Mouse (Mus musculus) central nervous system, embryonic 11.5 days (tissue): ENCODE data around the gene Olfr1512. TPM values are rescaled to one million over a fixed set of nuclear protein-coding genes. Genes with fewer than 3 reads are reported as not detected.

Experiments
- polyA plus RNA-seq: library from polyadenylated mRNA; depleted of rRNA; stranded (reverse); fragments of >200 nt; gene quantifications from 2 replicates; pipeline ENCODE4 v1.2.3, GENCODE M21; 2012; rRNA removed

Olfr1512 gene
- not detected in 2 replicates for polyA plus RNA-seq

GRCm38 (mm10) chr14:52379068-52379467 lies at the start of gene Olfr1512:
Olfr1512 (minus strand) TSS chr14:52379168.

GRCm38 (mm10) chr14:52414273-52414672 lies 35.3 kb upstream of the Olfr1512 start, which contains the start of gene Olfr1510:
Olfr1510 (minus strand) TSS chr14:52414373.

GRCm38 (mm10) chr14:52397279-52397678 lies 18.3 kb upstream of the Olfr1512 start, which contains the start of gene Olfr1511:
Olfr1511 (minus strand) TSS chr14:52397379.

GRCm38 (mm10) chr14:52356308-52356707 lies 22.7 kb downstream of the Olfr1512 start, which contains the start of gene Olfr1513:
Olfr1513 (minus strand) TSS chr14:52356408.

DNA sequence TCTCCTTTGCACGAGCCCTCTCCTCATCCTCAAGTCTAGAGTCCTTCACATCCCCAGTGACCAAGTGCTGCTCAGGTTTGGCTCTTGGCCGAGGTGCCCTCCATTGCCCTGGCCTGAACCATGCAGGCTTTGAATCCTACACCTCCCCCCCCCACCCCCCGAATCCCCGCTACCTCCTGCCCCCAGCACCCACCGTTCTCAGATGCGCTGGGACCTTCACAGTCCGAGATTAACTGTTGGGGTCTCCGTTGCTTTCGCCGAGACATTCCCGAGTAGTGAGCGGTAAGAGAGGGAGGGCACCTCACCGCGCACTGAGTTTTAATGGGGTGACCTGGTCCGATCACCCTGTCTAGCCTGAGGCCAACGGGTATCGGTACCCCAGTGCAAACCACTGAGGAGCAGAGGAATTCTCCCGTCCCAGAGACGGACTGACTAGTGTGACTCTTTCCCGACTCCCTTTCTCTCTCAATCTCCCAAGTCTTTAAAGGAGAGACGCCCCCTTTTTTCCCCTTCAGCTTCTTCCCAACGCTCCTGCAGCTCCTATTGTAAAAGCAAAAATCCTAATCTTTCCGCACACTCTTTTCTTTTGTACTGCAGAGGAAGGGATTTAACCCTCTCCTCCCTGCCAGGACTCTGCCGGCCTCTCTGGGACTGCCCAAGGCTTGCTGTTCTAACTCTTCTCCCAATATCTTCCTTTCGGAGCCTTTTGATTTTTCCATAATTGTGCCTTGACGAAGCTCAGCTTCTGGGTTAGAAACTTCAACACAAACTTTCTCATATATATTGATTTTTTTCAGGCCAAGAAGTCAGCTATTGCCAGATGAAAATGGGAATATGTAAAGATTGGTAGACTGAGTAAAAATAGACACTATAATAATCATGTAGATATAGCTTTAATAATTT lies 50.8 kb downstream of the Olfr1512 start, which contains the start of gene Sall2:
Gene Sall2, minus strand, starts transcription at position 853 of the 903 bp plus-strand sequence.

Other genes with a start within 250 kb of the Olfr1512 start
- 88.7 and 139 TPM in 2 replicates for gene Supt16, start 181.8 kb downstream of the Olfr1512 start, polyA plus RNA-seq
- 74.1 and 82.3 TPM in 2 replicates for gene Chd8, start 121.4 kb downstream of the Olfr1512 start, polyA plus RNA-seq
- 28.4 and 39.3 TPM in 2 replicates for gene Tox4, start 100.0 kb downstream of the Olfr1512 start, polyA plus RNA-seq
- gene Rab2b, start 99.6 kb downstream of the Olfr1512 start, polyA plus RNA-seq = 30.9 and 33.6 TPM in 2 replicates
- 58.3 and 65.0 TPM in 2 replicates for gene Mettl3, start 74.0 kb downstream of the Olfr1512 start, polyA plus RNA-seq
- gene Sall2, start 50.4 kb downstream of the Olfr1512 start, polyA plus RNA-seq = 52.9 and 56.9 TPM in 2 replicates
- gene Olfr1513, start 22.8 kb downstream of the Olfr1512 start, polyA plus RNA-seq = not detected in 2 replicates
- gene Olfr1511, start 18.2 kb upstream of the Olfr1512 start, polyA plus RNA-seq = not detected in 2 replicates
- not detected in 2 replicates for gene Olfr1510, start 35.2 kb upstream of the Olfr1512 start, polyA plus RNA-seq
- gene Olfr1509, start 63.8 kb upstream of the Olfr1512 start, polyA plus RNA-seq = not detected in 2 replicates
- gene Olfr1508, start 88.3 kb upstream of the Olfr1512 start, polyA plus RNA-seq = not detected in 2 replicates
- not detected in 2 replicates for gene Olfr1507, start 116.6 kb upstream of the Olfr1512 start, polyA plus RNA-seq